Mouse (Mus musculus): ENCODE results near the gene Akr1a1. TPM values are rescaled to one million over a fixed set of nuclear protein-coding genes. Genes with fewer than 3 reads are reported as not detected.
"Not testable (repeated sequence)": the region's sequence is repeated elsewhere in the genome, so short reads cannot be mapped to it uniquely, and the experiment has no call there.

Gene Akr1a1
- polyA plus RNA-seq, 1 experiment from 2014 or later = 287 TPM

DNA sequence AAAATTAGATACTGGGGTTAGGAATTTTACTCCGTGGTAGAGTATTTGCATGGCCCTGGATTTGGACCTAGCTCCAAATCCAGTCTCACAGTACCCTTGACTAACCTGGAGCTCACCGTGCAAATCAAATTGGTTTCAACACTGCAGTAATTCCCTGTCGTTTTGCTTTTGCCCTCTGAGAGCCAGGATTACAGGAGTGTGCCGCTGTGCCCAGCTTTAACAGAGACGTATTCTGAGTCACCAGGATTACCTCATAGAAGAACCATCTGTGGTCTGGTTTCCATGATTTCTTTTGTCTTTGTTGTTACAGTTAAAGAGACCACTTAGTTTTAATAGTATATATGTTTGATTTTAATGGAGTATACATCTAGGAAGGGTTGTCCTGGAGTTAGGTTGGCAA is 27.7 kb upstream of the Akr1a1 start:
- H3K4me2 ChIP-seq = no peak overlapping the region
- H3K4me1 ChIP-seq = peaks cover 19% of the 10 kb centered on the region
- H3K9ac ChIP-seq = no peak overlapping the region
- no peaks in the 10 kb centered on the region for H3K36me3 ChIP-seq
- H3K27ac ChIP-seq = no peak overlapping the region
- no peak for ATAC-seq
- H3K4me3 ChIP-seq = no peak overlapping the region
- WGBS (ENCODE audit: insufficient replicate concordance) = 66% methylated on average over 5 of the region's 5 CpGs
- no peaks in the 10 kb centered on the region for H3K9me3 ChIP-seq (replicated peaks)
- H3K27me3 ChIP-seq (replicated peaks) = peaks cover 6% of the 10 kb centered on the region; the same call in 1 of the 2 replicates

DNA sequence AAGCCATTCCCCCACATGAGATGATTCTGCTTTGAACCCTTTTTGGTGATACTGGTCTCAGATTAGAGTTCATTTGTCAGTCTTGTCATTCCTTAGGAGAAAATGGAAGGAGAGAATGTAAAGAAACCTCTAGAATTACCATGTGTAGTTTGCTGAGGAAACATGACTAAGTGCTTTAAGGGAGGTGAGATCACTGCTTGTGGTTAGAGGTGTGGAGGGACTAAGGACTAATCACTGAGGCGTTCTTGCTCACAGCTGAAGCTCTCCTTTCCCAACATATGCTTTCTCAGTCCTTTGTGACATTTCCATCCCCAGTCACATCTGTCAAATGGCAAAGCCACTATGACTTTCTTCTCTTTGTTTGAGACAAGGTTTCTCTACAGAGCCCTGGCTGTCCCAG is 26.3 kb upstream of the Akr1a1 start:
- peaks cover 6% of the 10 kb centered on the region; the same call in 1 of the 2 replicates for H3K27me3 ChIP-seq (replicated peaks)
- peaks cover 19% of the 10 kb centered on the region for H3K4me1 ChIP-seq
- H3K9me3 ChIP-seq (replicated peaks) = no peaks in the 10 kb centered on the region
- no peak for ATAC-seq
- no peak overlapping the region for H3K4me3 ChIP-seq
- no peak overlapping the region for H3K27ac ChIP-seq
- 26% methylated on average over 1 of the region's 1 CpGs for WGBS (ENCODE audit: insufficient replicate concordance)
- H3K4me2 ChIP-seq = no peak overlapping the region
- H3K36me3 ChIP-seq = no peaks in the 10 kb centered on the region
- no peak overlapping the region for H3K9ac ChIP-seq

DNA sequence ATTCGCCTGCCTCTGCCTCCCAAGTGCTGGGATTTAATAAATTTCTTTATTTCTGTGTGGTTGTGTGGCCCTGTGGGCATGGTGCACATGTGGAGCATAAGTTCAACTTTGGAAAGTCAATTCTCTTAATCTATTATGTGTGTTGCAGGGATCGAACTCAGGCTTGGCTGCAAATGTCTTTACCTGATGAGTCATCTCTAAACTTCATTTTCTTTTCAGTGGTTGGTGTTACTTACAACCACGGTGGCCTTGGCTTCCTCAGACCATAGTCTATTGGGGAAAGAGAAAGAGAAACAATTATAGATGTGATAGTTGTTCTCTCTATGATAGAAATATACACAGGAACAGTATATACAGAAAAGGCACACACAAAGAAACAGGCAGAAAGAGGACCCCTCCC is 24.5 kb upstream of the Akr1a1 start:
- no peak overlapping the region for H3K4me3 ChIP-seq
- H3K9ac ChIP-seq = no peak overlapping the region
- H3K4me2 ChIP-seq = no peak overlapping the region
- H3K27ac ChIP-seq = no peak overlapping the region
- no peaks in the 10 kb centered on the region for H3K36me3 ChIP-seq
- no peak for ATAC-seq
- 68% methylated on average over 3 of the region's 3 CpGs for WGBS (ENCODE audit: insufficient replicate concordance)
- no peaks in the 10 kb centered on the region for H3K9me3 ChIP-seq (replicated peaks)
- peaks cover 6% of the 10 kb centered on the region; the same call in 1 of the 2 replicates for H3K27me3 ChIP-seq (replicated peaks)
- peaks cover 26% of the 10 kb centered on the region for H3K4me1 ChIP-seq

DNA sequence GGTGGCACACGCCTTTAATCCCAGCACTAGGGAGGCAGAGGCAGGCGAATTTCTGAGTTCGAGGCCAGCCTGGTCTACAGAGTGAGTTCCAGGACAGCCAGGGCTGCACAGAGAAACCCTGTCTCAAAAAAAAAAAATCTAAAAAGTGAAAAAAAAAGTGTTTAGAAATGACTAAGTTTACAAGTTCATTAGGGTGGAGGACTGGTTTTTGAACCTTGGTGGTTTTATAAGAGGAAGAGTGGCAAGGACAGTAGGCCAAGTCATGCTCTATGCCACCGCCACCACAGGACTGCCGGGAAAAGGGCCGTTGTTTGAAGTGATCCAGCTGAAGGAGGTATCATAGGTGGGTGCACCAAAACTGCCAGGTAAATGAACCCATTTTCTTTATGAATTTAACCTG is 23.3 kb upstream of the Akr1a1 start:
- H3K9me3 ChIP-seq (replicated peaks); H3K27ac ChIP-seq; H3K4me3 ChIP-seq; H3K27me3 ChIP-seq (replicated peaks); H3K36me3 ChIP-seq; H3K9ac ChIP-seq; ATAC-seq; H3K4me2 ChIP-seq: not testable (repeated sequence)
- H3K4me1 ChIP-seq = peaks cover 26% of the 10 kb centered on the region
- WGBS (ENCODE audit: insufficient replicate concordance) = 79% methylated on average over 6 of the region's 6 CpGs

DNA sequence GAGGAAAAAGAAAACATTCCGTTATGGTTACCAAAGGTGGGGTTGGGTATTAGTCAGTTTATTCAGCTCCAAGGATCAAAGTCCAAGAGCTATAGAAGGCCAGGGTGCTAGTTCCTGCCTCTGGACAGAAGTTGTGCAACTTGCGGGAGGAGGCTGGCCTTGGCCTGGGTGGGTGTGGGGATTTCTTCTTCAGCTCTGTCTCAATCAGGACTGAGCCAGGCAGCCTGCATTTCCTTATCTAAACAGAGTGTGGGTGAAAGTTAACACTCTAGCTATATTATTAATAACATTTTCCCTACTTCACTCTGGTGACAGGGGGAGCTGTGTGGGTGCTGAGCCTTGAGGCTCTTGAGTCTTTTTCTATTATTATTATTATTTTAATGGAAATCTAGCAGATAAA is 21.3 kb upstream of the Akr1a1 start:
- Histone ChIP-seq H3K4me3 (no peak overlapping the region), H3K27ac (peak overlapping the region; percentile 63), H3K27me3 (replicated peaks) (peaks cover 9% of the 10 kb centered on the region; the same call in 1 of the 2 replicates), H3K36me3 (no peaks in the 10 kb centered on the region), H3K9ac (no peak overlapping the region), H3K9me3 (replicated peaks) (no peaks in the 10 kb centered on the region), H3K4me1 (peaks cover 26% of the 10 kb centered on the region), H3K4me2 (peak overlapping the region; percentile 7)
- 30% methylated on average over 2 of the region's 2 CpGs for whole genome bisulfite sequencing (ENCODE audit: insufficient replicate concordance)
- peak; percentile 87 for ATAC-seq

DNA sequence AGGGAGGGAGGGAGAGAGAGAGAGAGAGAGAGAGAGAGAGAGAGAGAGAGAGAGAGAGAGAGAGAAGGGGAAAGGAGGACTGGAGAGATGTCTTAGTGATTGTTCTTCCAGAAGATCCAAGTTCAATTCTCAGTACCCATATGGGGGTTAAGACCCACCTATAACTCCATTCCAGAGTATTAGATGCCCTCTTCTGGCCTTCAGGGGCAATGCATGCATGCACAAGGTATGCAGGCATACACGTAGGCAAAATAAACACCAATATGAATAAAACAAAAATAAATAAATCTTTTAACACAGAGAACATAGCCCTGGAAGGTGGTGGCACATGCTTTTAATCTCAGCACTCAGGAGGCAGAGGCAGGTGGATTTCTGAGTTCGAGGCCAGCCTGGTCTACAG is 17.8 kb upstream of the Akr1a1 start:
- 57% methylated on average over 2 of the region's 2 CpGs for WGBS (ENCODE audit: insufficient replicate concordance)
- Histone ChIP-seq H3K4me2 (no peak overlapping the region), H3K4me3 (no peak overlapping the region), H3K4me1 (peaks cover 22% of the 10 kb centered on the region), H3K27me3 (replicated peaks) (peaks cover 4% of the 10 kb centered on the region; the same call in 1 of the 2 replicates), H3K27ac (no peak overlapping the region), H3K9ac (no peak overlapping the region), H3K36me3 (no peaks in the 10 kb centered on the region), H3K9me3 (replicated peaks) (no peaks in the 10 kb centered on the region)
- no peak for ATAC-seq

DNA sequence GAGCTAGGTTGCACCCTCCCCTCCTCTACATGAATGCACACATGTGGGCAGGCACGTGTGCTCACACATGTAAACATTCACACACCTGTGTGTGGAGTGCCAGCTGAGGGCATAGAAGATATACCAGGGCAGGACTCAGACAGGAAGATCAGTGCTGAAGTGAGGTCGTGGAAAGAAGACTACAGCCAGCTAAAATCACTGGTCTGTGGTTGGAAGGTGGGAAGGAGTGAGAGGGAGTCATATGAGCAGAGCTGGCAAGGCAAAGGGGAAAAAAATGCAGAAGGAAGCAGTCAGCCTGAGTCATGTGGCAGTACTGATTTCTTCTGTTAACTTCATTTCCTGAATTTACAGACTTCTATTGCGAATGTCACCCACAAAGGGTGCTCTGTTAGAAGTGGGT is 16.7 kb upstream of the Akr1a1 start:
- no peak overlapping the region for H3K27ac ChIP-seq
- no peak overlapping the region for H3K9ac ChIP-seq
- 23% methylated on average over 3 of the region's 3 CpGs for WGBS (ENCODE audit: insufficient replicate concordance)
- H3K9me3 ChIP-seq (replicated peaks) = no peaks in the 10 kb centered on the region
- no peaks in the 10 kb centered on the region for H3K36me3 ChIP-seq
- no peak overlapping the region for H3K4me3 ChIP-seq
- no peak for ATAC-seq
- peaks cover 4% of the 10 kb centered on the region; the same call in 1 of the 2 replicates for H3K27me3 ChIP-seq (replicated peaks)
- no peak overlapping the region for H3K4me2 ChIP-seq
- peaks cover 16% of the 10 kb centered on the region for H3K4me1 ChIP-seq

DNA sequence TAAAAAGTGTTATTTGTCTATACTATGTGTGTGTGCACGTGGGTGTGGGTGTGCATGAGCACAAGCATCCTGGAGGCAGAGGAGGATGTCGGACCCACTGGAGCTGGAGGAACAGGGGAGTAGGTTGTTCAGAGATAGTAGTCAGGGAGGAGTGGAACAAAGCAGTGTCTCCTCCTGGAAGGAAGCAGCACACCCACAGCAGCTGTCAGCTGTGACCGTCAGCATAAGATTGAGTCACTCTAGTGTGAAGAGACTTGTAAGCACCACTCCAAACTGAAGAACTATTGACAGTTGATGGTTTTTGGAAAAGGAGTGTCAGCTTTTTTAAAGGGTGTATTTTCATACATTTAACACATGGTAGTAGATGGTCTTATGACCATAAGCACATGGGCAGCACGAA is 15.1 kb upstream of the Akr1a1 start:
- H3K27me3 ChIP-seq (replicated peaks) = peaks cover 4% of the 10 kb centered on the region; the same call in 1 of the 2 replicates
- no peaks in the 10 kb centered on the region for H3K9me3 ChIP-seq (replicated peaks)
- H3K4me2 ChIP-seq = no peak overlapping the region
- H3K9ac ChIP-seq = no peak overlapping the region
- H3K4me3 ChIP-seq = no peak overlapping the region
- no peaks in the 10 kb centered on the region for H3K36me3 ChIP-seq
- no peak overlapping the region for H3K27ac ChIP-seq
- peaks cover 5% of the 10 kb centered on the region; the same call in 1 of the 2 replicates for H3K4me1 ChIP-seq
- no peak for ATAC-seq
- 53% methylated on average over 4 of the region's 4 CpGs for WGBS (ENCODE audit: insufficient replicate concordance)

DNA sequence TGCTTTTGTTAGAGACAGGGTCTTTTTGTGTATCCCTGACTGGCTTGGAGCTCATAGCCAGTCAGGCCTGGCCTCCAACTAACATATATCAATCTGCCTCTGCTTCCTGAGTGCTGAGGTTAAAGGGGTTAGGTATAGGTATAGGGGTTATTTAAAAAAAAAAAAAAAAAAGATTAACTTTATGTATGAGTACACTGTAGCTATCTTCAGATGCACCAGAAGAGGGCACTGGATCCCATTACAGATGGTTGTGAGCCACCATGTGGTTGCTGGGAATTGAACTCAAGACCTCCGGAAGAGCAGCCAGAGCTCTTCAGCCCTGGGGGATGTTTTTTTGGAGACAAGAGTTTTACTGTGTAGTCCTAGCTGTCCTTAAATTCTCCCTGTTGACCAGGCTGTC is 10.5 kb upstream of the Akr1a1 start:
- peaks cover 5% of the 10 kb centered on the region; the same call in 1 of the 2 replicates for H3K4me1 ChIP-seq
- no peaks in the 10 kb centered on the region for H3K9me3 ChIP-seq (replicated peaks)
- WGBS (ENCODE audit: insufficient replicate concordance) = 91% methylated on average over 1 of the region's 1 CpGs
- no peak for ATAC-seq
- no peak overlapping the region for H3K27ac ChIP-seq
- no peaks in the 10 kb centered on the region; the same call in 1 of the 2 replicates for H3K27me3 ChIP-seq (replicated peaks)
- no peak overlapping the region for H3K4me2 ChIP-seq
- H3K9ac ChIP-seq = no peak overlapping the region
- no peaks in the 10 kb centered on the region for H3K36me3 ChIP-seq
- no peak overlapping the region for H3K4me3 ChIP-seq

DNA sequence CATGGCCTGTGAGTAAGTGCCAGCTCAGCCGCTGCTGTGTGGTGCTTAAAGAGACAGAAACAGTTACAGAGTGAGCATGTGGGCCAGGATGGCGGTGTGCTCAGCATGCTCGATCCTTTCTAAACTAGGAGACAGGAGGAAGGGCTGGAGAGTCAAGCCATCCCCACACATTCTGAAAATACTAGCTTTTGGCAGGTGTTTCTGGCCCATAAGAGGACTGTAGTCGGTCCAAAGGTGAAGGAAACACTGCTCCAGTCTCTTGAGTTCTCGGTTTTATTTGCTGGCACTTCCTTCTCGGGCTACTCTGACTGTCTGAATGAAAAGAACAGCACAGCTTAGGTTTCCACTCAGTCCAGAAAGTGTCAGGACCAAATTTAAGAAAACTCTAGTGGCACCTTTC is 9.3 kb upstream of the Akr1a1 start:
- H3K9me3 ChIP-seq (replicated peaks) = no peaks in the 10 kb centered on the region
- H3K27me3 ChIP-seq (replicated peaks) = no peaks in the 10 kb centered on the region; the same call in 1 of the 2 replicates
- H3K36me3 ChIP-seq = no peaks in the 10 kb centered on the region
- H3K4me2 ChIP-seq = no peak overlapping the region
- H3K27ac ChIP-seq = no peak overlapping the region
- H3K9ac ChIP-seq = no peak overlapping the region
- peaks cover 12% of the 10 kb centered on the region for H3K4me1 ChIP-seq
- no peak for ATAC-seq
- no peak overlapping the region for H3K4me3 ChIP-seq
- 66% methylated on average over 6 of the region's 6 CpGs for WGBS (ENCODE audit: insufficient replicate concordance)

DNA sequence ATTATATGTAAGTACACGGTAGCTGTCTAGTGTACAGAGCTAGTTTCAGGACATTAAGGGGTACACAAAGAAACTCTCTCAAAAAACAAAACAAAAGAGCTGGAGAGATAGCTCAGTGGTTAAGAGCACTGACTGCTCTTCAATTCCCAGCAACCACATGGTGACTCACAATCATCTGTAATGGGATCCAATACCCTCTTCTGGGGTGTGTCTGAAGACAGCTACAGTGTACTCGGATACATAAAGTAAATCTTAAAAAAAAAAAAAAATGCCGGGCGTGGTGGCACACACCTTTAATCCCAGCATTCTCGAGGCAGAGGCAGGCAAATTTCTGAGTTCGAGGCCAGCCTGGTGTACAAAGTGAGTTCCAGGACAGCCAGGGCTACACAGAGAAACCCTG is 8.4 kb upstream of the Akr1a1 start:
- H3K9ac ChIP-seq; H3K27me3 ChIP-seq (replicated peaks); H3K27ac ChIP-seq; H3K4me2 ChIP-seq; ATAC-seq; H3K9me3 ChIP-seq (replicated peaks); H3K4me3 ChIP-seq; H3K36me3 ChIP-seq: not testable (repeated sequence)
- peaks cover 21% of the 10 kb centered on the region for H3K4me1 ChIP-seq
- WGBS (ENCODE audit: insufficient replicate concordance) = 77% methylated on average over 6 of the region's 6 CpGs

DNA sequence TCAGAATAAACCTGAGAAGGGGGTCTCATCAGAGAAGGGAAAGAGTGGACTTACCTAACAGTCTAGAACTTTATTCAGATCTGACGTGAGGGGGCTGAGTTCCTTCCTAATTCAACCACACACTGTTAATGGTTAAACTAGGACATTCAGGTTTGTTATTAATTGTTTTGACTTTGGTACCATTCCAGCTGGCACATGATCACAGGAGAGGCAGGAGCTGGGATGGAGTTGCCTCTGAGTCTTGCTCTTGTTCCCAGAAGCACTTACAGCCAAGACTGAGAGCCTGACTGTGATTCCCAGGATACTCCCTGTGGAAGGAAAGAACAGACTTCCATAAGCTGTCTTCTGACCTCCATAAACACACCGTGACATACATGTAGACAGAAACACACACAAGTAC is 8.0 kb upstream of the Akr1a1 start:
- Histone ChIP-seq H3K9me3 (replicated peaks) (no peaks in the 10 kb centered on the region), H3K4me3 (no peak overlapping the region), H3K4me1 (peaks cover 24% of the 10 kb centered on the region), H3K4me2 (no peak overlapping the region), H3K36me3 (no peaks in the 10 kb centered on the region), H3K9ac (no peak overlapping the region), H3K27me3 (replicated peaks) (no peaks in the 10 kb centered on the region), H3K27ac (no peak overlapping the region)
- no peak for ATAC-seq
- WGBS (ENCODE audit: insufficient replicate concordance) = 75% methylated on average over 2 of the region's 2 CpGs

DNA sequence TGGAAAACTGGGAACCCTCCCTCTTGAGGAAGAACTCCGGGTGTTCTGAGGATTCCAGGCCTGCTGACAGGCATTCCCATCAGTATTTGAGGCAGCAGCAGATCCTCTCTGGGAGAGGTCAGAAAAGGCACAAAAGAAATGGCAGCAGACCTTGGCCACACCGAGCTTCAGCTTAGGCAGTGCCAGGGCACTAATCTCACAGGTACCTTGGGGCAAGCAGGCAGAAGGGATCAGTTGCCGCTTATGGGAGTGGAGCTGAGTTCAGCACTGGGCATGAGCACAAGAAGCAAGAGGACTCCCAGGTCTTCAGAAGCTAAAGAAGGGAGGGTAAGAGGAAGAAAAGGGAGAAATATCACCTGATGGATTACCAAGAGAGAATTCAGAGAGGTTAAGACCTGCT is 6.5 kb upstream of the Akr1a1 start:
- no peak overlapping the region for H3K9ac ChIP-seq
- no peak overlapping the region for H3K27ac ChIP-seq
- H3K27me3 ChIP-seq (replicated peaks) = no peaks in the 10 kb centered on the region
- H3K4me1 ChIP-seq = peaks cover 19% of the 10 kb centered on the region
- no peak overlapping the region for H3K4me2 ChIP-seq
- H3K9me3 ChIP-seq (replicated peaks) = no peaks in the 10 kb centered on the region
- WGBS (ENCODE audit: insufficient replicate concordance) = 61% methylated on average over 3 of the region's 3 CpGs
- no peak overlapping the region for H3K4me3 ChIP-seq
- ATAC-seq = no peak
- H3K36me3 ChIP-seq = no peaks in the 10 kb centered on the region
